Mouse (Mus musculus) gastrocnemius, adult 8-10 months (tissue): ENCODE data around the gene Cdk5rap1. TPM values are rescaled to one million over a fixed set of nuclear protein-coding genes. Genes with fewer than 3 reads are reported as not detected.

Source experiments
- DNase-seq, 2 experiments: peaks; one replicate each; pipeline ENCODE4 v3.0.0; 2022; ENCODE audit warnings: low spot score in 2 of 2
- total RNA-seq, 4 experiments: library from RNA; stranded (reverse); gene quantifications; 2 replicates each; pipeline ENCODE4 v1.2.4; 2022

Cdk5rap1 gene
- total RNA-seq = 10 to 100 TPM; 11.7 to 17.1 (median 12.0) TPM

- no peak for DNase-seq
Observed at GRCm38 (mm10) chr2:154372842-154373500, at the start of gene Cdk5rap1. Gene Cdk5rap1 (minus strand): TSS chr2:154373010.

- DNase-seq = no peak
Observed at GRCm38 (mm10) chr2:154422181-154422580, 49.4 kb upstream of the Cdk5rap1 start.

- no peak for DNase-seq
Observed at GRCm38 (mm10) chr2:154420942-154421731, 48.3 kb upstream of the Cdk5rap1 start.

GRCm38 (mm10) chr2:154419631-154420515, 47.1 kb upstream of the Cdk5rap1 start:
- no peak for DNase-seq

GRCm38 (mm10) chr2:154418001-154418400, 45.2 kb upstream of the Cdk5rap1 start:
- no peak for DNase-seq

GRCm38 (mm10) chr2:154417107-154417506, 44.3 kb upstream of the Cdk5rap1 start:
- DNase-seq = peak; percentile 24 to 34

GRCm38 (mm10) chr2:154412018-154412666, 39.3 kb upstream of the Cdk5rap1 start:
- DNase-seq = no peak

- peak; percentile 15 to 32 for DNase-seq
Observed at GRCm38 (mm10) chr2:154410355-154410754, 37.5 kb upstream of the Cdk5rap1 start.

GRCm38 (mm10) chr2:154407643-154408445, 35.0 kb upstream of the Cdk5rap1 start, which contains the start of gene Snta1:
Gene Snta1 (minus strand): TSS chr2:154408099.
- peak; percentile 85 to 89 for DNase-seq

GRCm38 (mm10) chr2:154407063-154407642, 34.3 kb upstream of the Cdk5rap1 start:
- peak; percentile 9 to 22 for DNase-seq

GRCm38 (mm10) chr2:154405447-154405994, 32.7 kb upstream of the Cdk5rap1 start:
- peak; percentile 39 to 53 for DNase-seq

GRCm38 (mm10) chr2:154402811-154403210, 30.0 kb upstream of the Cdk5rap1 start:
- peak; percentile 34 to 54 for DNase-seq

GRCm38 (mm10) chr2:154401976-154402375, 29.2 kb upstream of the Cdk5rap1 start:
- no peak for DNase-seq

GRCm38 (mm10) chr2:154399325-154399724, 26.5 kb upstream of the Cdk5rap1 start:
- DNase-seq = no peak

- no peak for DNase-seq
Observed at GRCm38 (mm10) chr2:154398267-154398666, 25.5 kb upstream of the Cdk5rap1 start.

- DNase-seq = no peak
Observed at GRCm38 (mm10) chr2:154396529-154396928, 23.7 kb upstream of the Cdk5rap1 start.

GRCm38 (mm10) chr2:154394602-154395001, 21.8 kb upstream of the Cdk5rap1 start:
- no peak for DNase-seq

- peak; percentile 97 to 98 for DNase-seq
Observed at GRCm38 (mm10) chr2:154390180-154390964, 17.6 kb upstream of the Cdk5rap1 start.

- DNase-seq = no peak
Observed at GRCm38 (mm10) chr2:154379103-154379502, 6.3 kb upstream of the Cdk5rap1 start.
